Mouse (Mus musculus): Measurements from ENCODE around the gene Stx8. TPM values are rescaled to one million over a fixed set of nuclear protein-coding genes. Genes with fewer than 3 reads are reported as not detected.

Stx8 gene
- total RNA-seq, 2 experiments from 2014 or later, result 7.6 to 34.6 TPM

DNA sequence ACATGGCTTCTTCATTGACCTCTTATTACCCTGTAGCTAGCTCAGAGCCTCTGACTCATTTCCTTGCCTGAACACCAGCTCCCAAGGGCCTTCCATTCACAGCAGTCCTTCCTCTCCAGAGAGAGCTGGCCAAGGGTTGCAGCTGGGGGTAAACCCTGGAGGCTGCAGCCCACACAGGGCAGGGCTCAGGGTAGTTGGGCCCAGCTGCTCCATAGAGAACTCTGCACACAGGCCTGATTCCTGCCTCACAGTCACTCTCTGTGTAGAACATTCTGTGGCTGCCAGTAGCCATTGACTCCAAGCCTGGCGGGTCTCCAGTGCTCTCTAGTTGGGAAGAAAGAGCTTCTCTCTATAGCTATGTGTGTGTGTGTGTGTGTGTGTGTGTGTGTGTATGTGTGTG lies 64.8 kb downstream of the Stx8 start:
- ATAC-seq (replicated peaks; ENCODE audit: low FRiP score, low TSS enrichment, poor library complexity, severe bottlenecking), result no peak

DNA sequence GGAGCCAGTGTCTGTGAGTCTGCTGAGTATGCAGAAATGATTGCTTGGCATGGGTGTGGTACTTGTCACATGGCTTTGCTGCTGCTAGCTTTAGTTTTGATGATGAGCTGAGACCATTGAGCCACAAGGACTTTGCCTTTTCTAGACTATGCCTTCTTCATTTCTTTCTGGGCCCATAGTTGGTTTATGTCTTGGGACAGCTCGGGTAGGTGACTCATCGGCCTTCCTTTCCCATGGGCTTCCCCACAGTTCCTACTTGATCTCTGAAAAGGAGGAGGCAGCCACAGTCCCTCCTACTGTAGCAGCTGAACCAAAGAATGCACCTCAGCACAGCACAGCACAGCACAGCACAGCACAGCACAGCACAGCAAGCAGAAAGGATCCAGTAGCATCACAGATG lies 66.5 kb downstream of the Stx8 start:
- ATAC-seq (replicated peaks; ENCODE audit: low FRiP score, low TSS enrichment, poor library complexity, severe bottlenecking), result no peak

DNA sequence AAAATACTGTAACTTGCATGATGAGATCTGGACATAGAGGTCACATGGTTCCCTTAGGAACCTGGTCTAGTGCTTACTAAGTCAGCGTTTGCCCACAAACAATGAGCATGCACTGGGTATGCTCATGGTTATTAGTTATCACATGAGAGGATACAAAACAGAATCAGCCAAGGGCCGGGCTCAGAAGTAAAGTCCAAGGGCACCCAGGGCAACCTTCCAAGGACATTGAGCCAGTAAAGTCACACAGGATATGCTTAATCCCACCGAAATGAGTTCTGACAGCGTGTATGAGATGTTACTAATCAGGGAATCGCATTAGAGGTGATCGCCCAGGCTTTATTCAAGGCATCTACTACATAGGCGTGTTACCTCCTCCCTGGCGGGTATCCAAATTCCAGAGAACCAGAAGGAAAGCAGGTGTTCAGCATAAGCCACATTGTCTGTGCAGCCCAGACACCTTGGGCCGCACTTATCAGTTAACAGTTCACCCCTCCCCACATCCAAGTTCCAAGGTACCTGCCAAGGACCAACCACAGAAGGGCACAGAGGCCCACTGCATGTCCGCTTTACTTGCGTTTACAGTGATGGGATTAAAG lies 67.4 kb downstream of the Stx8 start:
- ATAC-seq (replicated peaks; ENCODE audit: low FRiP score, low TSS enrichment, poor library complexity, severe bottlenecking), result no peak

DNA sequence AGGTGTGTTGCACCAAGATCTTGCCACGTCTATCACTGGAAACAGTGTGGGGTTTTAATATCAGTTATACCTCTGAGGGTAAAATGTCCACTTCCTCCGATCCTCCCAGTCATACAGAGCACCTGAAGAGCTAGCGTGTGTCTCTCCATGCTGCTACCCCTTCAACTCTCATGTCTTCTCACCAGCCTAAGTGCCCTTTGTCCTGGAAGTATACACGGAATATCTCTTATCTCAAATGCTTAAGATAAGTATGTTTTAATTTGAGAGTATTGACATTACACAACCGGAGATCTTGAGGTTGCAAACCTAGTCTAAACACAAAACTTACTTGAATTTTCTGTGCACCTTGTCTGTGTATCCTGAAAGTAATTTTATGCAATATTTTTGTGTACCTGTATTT lies 68.4 kb downstream of the Stx8 start:
- no peak for ATAC-seq (replicated peaks; ENCODE audit: low FRiP score, low TSS enrichment, poor library complexity, severe bottlenecking)

DNA sequence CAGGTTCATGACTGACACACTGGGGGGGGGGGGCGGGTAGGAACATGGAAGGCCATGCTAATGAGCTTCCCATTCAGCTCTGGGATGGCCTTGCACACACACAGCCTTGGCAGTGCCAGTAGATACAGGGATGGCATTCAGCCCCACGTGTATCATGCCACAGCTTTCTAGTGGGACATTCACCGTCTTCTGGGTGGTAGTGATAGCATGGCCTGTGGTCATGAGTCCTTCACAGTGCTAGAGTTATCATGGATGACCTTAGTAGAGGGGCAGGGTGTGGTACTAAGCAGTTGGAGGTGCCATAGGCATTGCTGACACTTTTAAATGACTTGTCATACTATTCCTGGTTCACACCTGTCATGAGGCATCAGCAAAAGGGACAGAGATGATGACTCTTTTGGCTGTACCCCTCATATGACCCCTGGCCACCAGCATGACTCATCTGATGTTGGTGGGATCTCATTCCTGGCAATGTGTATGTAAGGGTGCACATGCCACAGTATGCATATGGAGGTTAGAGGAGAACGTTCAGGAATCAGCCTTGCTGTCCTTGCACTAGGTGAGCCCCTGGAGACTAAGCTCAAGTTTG lies 69.4 kb downstream of the Stx8 start:
- ATAC-seq (replicated peaks; ENCODE audit: low FRiP score, low TSS enrichment, poor library complexity, severe bottlenecking), result peak; percentile 71

DNA sequence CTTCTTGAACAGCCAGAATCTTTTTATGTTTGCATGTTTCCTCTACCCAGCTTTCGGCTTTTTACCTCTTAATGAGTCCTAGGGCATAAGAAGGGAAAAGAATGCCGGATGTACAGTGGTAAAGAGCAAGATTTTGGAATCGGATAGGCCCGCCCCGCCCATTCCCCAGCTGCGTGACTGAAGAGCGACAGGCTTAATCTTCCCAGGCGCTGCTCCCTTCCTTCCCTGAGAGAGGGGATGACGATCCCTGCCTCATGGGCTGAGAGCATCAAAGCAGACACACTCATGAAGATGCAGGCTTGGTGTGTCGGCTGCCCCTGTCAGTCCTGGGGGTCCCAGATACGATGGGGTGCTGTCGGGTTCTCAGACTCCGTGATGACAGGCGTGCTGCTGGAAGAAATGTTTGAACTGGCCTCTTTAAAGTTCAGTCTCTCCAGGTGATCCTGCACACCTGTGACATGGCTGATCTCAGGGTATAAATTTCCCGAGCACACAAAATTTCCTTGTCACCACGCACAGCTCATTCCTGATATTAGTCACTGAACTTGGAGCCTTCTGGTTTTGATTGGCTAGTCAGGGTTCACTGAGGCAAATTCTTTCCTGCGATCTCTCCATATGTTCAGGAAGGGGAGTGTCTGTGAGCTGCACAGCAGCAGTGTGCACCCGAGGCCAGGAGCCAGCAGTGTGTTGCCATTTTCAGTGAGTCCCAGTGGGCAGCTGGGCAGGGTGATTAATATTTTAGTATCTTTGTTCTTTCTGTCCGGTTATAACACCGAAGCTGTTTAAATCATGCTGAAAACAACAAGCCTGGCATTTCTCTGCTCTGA lies 70.4 kb downstream of the Stx8 start:
- ATAC-seq (replicated peaks; ENCODE audit: low FRiP score, low TSS enrichment, poor library complexity, severe bottlenecking), result no peak

DNA sequence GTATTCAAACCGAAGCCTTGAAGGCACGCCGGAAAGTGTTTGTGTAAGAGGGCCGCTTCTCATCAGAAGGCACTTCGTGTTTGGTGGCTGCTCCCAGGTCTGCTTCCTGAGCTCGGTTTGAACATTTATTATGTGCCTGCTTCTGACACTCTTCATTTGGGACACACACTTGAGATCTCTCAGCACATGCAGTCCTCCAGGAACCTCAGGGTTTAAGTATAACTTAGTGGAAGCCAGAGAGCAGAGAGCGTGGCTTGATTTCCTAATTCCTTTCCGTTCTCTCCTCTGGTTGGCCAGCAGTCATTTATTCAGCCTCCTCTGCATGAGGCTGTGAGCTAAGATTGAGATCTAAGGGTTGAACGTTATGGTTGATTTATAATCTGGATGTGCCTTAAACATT lies 71.1 kb downstream of the Stx8 start:
- ATAC-seq (replicated peaks; ENCODE audit: low FRiP score, low TSS enrichment, poor library complexity, severe bottlenecking), result no peak

DNA sequence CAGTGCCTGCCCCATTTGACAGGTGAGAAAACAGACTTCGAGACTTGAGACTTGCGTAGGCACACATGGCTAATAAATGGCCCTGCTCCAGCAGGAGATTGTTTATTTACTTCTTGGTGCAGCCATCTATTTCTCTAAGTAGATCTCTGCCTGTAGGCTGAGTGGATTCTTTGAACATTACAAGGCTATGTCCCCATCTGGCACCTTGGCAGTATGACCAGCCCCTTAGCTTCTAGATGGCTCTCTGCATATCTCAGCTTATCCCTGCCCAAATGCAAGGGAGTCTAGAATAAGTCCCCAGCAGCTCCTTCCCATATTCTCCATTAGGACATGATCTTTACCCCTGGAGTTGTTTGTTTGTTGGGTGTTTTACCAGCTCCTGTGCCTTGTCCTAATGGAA lies 72.1 kb downstream of the Stx8 start:
- ATAC-seq (replicated peaks; ENCODE audit: low FRiP score, low TSS enrichment, poor library complexity, severe bottlenecking), result no peak

DNA sequence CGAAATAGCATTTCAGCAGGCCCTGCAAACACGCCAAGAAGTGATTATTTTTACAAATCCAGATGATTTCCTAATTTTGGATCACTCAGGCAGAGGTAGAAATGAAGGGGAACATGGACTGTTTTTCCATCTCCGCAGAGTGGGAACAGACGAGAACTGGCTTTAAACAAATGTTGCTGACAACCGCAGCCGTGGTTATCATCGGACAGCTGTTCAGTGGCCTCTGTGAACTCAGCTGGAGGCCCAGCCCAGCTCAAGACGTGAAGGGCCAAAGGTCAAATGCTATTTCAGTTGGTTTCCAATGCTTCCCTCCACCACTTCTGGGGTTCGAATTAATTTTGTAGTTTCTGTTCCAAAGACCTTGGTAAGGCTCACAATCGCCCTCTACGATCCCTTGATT lies 78.2 kb downstream of the Stx8 start:
- no peak for ATAC-seq (replicated peaks; ENCODE audit: low FRiP score, low TSS enrichment, poor library complexity, severe bottlenecking)

DNA sequence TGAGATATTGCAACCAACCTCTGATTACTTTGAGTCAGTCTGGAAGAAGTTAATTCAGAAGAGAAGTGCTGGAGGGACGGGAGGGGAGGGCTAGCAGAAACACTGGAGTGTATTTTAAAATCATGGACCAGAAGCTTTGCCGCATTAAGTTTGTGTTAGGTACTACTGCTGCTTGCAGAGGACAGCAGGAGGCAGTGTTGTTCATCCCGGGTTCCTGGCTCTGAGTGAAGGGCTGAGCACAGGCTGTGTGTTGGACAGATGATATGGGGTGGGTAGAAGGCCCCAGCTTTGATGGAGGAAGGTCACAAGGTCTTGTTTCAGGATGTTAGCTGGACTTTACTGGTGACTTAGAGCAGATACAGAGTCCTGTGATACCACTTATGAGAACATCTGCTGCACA lies 80.9 kb downstream of the Stx8 start:
- no peak for ATAC-seq (replicated peaks; ENCODE audit: low FRiP score, low TSS enrichment, poor library complexity, severe bottlenecking)

DNA sequence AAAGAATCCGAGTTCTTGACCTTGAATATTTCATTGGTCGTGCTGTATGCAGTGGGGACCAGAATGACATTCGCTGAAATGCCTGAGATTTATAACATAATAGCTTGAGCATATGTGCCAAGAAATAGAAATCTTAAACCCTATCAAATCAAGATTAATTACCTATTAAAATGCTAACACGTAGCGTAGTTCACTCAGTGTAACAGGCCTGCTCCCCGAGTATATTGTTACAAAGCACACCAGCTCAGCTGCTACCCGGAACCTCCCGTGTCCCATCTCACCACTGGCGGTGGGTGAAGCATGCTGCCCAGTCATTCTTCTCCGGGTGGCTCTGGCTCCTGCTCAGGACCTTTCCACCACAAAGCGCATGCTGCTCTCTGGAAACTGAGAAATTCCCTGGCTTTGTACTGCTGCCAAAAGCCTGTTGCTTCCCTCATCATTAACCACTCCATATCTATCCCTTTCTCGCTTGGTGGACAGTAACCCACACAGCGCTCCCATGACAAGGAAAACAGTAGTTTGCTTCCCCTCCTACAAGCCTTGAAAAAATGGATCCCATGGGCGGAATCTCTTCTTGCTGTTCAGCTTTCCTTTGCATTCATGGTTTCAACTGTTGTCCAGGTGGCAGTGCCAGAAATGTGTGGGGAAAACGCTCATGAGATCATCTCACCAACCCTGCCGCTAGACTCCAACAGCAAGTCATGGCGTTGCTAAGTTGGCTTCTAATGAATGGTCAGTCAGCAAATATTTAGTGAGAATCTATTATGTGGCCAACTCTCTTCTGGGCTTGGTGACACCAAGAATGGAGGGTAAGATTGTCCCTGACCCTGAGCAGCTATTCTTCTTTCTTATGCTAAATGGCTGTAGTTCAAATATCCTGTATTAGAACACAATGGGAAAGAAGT lies 83.5 kb downstream of the Stx8 start:
- no peak for ATAC-seq (replicated peaks; ENCODE audit: low FRiP score, low TSS enrichment, poor library complexity, severe bottlenecking)

DNA sequence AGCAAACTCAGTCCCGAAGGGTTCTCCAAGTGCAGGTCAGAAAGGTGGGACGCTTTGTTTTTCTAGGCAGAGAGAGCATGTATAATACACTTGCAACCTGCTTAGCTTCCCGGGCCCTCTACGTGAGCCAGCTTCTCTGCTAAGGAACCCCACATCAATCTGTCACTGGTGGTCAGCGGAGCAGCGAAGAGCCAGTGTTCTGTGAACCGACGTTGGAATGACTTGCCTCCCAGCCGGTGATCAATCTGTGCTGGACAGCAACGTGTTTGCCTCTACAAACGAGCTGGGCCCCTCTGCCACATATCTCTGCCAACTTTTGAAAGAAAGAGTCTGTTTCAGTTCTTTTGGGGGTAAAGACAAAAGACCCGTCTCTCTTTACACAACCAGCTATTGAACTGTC lies 84.7 kb downstream of the Stx8 start:
- ATAC-seq (replicated peaks; ENCODE audit: low FRiP score, low TSS enrichment, poor library complexity, severe bottlenecking), result no peak

DNA sequence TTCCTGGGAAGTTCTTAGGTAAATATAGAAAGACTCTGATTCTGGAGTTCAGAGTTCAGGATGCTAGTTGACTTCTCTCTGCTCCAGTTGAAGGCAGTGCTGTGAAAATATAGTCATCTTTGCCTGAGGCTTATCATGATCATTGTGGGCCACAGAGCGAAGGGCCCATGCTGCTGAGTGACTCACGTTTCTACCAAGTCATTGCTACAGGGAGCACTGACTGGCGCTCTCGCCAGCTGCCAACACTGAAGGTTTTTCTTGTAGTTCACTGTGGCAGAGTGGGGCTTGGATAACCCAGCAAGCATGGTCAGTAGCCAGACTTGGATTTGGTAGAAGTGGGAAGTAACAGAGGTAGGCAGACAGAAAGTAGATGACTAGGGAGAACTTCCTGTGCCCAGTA lies 85.3 kb downstream of the Stx8 start:
- ATAC-seq (replicated peaks; ENCODE audit: low FRiP score, low TSS enrichment, poor library complexity, severe bottlenecking), result no peak

DNA sequence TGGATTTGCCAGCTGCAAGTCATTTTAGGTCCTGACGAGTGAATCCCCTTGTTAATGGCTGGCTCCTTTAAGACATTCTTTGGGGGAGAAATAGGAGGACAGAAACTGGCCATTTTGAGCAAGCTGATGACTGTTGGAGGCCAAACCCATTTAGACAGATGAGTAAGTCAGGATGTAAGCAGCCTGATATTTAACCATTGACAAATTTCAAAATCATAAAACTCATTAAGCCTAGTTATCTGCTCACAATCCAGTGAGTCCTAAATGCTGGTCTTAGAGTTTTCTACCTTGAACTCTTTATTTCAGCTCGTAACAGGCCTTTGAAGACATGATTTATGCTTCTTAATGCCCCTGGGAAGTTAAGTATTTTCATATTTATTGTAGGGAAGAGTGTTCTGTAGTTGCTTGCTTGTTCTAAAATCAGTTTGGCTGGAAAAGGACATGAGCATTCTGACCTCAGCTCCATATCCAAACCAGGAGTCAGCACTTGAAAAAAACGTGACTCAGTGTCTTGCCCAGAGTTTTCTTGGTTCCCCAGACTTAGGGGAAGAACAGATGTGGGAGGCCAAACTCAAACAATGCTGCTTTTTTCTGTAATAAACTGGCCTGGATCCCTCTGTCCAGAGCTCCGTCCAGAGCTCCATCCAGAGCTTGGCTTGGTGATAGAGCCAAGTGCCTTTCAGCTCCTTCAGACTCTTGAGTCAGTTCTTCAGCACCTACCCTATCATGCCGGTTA lies 92.6 kb downstream of the Stx8 start:
- no peak for ATAC-seq (replicated peaks; ENCODE audit: low FRiP score, low TSS enrichment, poor library complexity, severe bottlenecking)

DNA sequence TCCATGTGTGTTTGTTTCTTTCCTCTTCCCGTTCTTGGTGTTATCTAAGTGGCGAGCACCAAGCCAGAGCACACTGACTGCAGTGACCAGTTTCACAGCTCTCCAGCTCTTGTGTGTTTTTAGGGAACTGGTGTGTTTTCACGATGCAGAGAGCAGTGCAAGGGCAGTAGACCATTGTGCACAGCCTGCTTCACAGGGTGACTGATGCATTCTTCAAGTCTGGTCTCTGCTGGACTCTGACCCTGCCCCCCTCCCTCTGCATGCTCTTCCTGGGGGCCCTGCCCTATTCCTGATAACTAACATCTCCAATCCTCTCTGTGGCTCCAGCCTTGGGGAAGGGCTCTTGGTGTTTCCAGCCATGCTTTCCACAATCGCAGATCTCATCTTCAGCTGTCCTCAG lies 94.7 kb downstream of the Stx8 start:
- ATAC-seq (replicated peaks; ENCODE audit: low FRiP score, low TSS enrichment, poor library complexity, severe bottlenecking), result no peak

DNA sequence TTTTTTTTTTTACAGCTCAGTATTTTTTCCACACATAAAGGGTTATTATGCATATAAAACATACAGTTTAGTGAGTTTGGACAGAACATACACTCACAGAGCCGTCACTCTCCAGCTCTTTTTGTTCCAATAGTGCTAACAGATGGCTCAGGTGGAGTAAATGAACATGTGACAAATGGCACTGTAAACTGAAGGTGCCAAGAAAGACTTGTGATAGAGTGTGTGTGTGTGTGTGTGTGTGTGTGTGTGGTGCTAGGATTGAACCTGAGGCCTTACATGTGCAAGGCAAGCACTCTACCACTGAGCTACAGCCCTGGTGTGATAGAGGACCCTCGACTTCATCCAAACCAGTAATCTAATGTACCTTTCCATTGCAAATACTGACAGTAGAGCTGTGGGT lies 96.1 kb downstream of the Stx8 start:
- ATAC-seq (replicated peaks; ENCODE audit: low FRiP score, low TSS enrichment, poor library complexity, severe bottlenecking), result no peak

DNA sequence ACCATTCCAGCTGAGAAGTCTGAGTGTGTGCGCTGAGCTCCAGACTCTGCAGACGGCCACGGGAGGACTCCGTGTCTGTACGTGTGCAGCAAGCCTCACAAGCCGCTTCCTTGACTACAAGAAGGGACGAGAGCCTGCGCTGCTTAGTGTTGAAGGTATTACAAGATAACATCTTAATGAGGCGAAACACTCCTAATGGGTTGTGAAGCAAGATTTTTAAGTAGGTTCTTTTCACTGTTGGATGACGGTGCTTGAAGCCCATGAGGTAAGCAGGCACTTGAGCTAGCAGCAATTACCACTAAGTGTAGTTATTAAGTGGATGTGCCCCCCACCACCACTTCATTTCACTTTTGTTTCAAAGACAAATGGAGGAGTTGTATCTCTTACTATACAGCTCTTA lies 101.8 kb downstream of the Stx8 start:
- ATAC-seq (replicated peaks; ENCODE audit: low FRiP score, low TSS enrichment, poor library complexity, severe bottlenecking), result no peak

DNA sequence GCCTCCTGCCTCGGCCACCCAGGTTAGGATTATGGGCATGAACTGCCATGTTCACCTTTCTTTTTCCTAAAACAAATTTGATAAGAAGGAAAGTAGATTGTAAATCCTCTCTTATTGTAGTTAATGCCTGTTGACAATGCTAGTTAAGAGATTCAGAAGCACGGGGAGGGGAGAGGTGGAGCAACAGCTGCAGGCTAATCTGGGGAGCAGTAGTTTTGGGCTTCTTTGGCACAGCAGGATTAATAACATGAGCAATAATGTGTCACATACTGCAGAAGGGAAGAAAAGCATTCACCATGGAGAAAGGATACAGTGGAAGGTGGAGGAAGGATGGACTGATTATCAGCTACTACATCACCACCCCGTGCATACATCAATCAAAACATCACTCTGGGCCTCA lies 104.1 kb downstream of the Stx8 start:
- no peak for ATAC-seq (replicated peaks; ENCODE audit: low FRiP score, low TSS enrichment, poor library complexity, severe bottlenecking)

DNA sequence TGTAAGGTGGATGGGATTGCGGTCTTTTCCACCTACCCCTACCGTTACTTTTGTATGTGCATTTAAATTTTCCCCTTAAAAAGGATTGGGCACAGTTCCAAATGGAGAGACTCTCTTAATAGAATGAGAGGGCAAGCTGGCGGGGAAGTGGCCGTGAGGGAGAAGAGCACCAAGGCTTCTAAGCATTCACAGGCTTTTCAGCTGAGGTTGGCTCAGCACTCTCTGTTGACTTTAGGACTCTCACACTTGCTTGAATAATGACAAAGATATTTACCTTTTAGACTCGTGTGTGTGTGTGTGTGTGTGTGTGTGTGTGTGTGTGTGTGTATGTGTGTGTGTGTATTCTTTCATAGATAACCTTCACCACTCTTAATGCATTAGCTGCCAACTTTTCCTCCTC lies 105.8 kb downstream of the Stx8 start:
- no peak for ATAC-seq (replicated peaks; ENCODE audit: low FRiP score, low TSS enrichment, poor library complexity, severe bottlenecking)
